Mouse (Mus musculus) midbrain, embryonic 14.5 days (tissue): ENCODE data around the gene Gm12248. TPM values are rescaled to one million over a fixed set of nuclear protein-coding genes. Genes with fewer than 3 reads are reported as not detected.

Experiments
- ATAC-seq: fragments of 200-750 bp; cut with Nextera tagmentation; 2 replicates; pipeline ENCODE4 v1.8.0; 2017; ENCODE audit warnings: moderate number of reproducible peaks, moderate library complexity; ENCODE audit not compliant: low FRiP score, low TSS enrichment
- DNase-seq: peaks from one replicate; pipeline ENCODE4 v3.0.0-alpha.2; 2015
- H3K27ac ChIP-seq: fragments of 300-500 bp; sonication (generic); replicated peaks from 2 replicates; pipeline ENCODE4 v1.5.1; 2014; ENCODE audit warnings: mild to moderate bottlenecking, low read depth, low read length, moderate library complexity
- H3K27me3 ChIP-seq: fragments of 300-500 bp; sonication (generic); 2 replicates; pipeline ENCODE4 v1.6.1; 2014; ENCODE audit warnings: low read length, control low read depth, mixed read lengths; ENCODE audit not compliant: control insufficient read depth, insufficient read depth
- H3K36me3 ChIP-seq: fragments of 300-500 bp; sonication (generic); 2 replicates; pipeline ENCODE4 v1.6.1; 2014; ENCODE audit warnings: low read length, control low read depth; ENCODE audit not compliant: control insufficient read depth, insufficient read depth
- H3K4me1 ChIP-seq: fragments of 300-500 bp; sonication (generic); 2 replicates; pipeline ENCODE4 v1.6.1; 2014; ENCODE audit warnings: mild to moderate bottlenecking, antibody characterized with exemption, low read length, control low read depth; ENCODE audit not compliant: control insufficient read depth, insufficient read depth
- H3K4me2 ChIP-seq: fragments of 300-500 bp; sonication (generic); 2 replicates; pipeline ENCODE4 v1.6.1; 2014; ENCODE audit warnings: mild to moderate bottlenecking, low read length, moderate library complexity
- H3K4me3 ChIP-seq: fragments of 300-500 bp; sonication (generic); replicated peaks from 2 replicates; pipeline ENCODE4 v1.5.1; 2014; ENCODE audit warnings: low read depth, low read length
- H3K9ac ChIP-seq: fragments of 300-500 bp; sonication (generic); replicated peaks from 2 replicates; pipeline ENCODE4 v1.6.1; 2014; ENCODE audit warnings: mild to moderate bottlenecking, low read length, moderate library complexity
- H3K9me3 ChIP-seq: fragments of 300-500 bp; sonication (generic); 2 replicates; pipeline ENCODE4 v1.6.1; 2016; ENCODE audit warnings: low read length, control low read depth, mixed read lengths; ENCODE audit not compliant: control insufficient read depth
- WGBS: fragments of 180-500 bp; shearing (Covaris S2); extraction: QIAGEN DNeasy Blood & Tissue Kit; methylation state at CpG from one replicate; pipeline ENCODE4 v1.1.7; 2014; 5-methylcytosine and 5-hydroxymethylcytosine counted together
- polyA plus RNA-seq: library from polyadenylated mRNA; unstranded; fragments of >200 nt; fragmentation: Nextera tagmentation; extraction: Ambion mirVana; gene quantifications from 2 replicates; pipeline ENCODE4 v1.2.1, GENCODE M21; 2014

The Gm12248 gene
- polyA plus RNA-seq, 1 experiment from 2014 or later, result not detected

DNA sequence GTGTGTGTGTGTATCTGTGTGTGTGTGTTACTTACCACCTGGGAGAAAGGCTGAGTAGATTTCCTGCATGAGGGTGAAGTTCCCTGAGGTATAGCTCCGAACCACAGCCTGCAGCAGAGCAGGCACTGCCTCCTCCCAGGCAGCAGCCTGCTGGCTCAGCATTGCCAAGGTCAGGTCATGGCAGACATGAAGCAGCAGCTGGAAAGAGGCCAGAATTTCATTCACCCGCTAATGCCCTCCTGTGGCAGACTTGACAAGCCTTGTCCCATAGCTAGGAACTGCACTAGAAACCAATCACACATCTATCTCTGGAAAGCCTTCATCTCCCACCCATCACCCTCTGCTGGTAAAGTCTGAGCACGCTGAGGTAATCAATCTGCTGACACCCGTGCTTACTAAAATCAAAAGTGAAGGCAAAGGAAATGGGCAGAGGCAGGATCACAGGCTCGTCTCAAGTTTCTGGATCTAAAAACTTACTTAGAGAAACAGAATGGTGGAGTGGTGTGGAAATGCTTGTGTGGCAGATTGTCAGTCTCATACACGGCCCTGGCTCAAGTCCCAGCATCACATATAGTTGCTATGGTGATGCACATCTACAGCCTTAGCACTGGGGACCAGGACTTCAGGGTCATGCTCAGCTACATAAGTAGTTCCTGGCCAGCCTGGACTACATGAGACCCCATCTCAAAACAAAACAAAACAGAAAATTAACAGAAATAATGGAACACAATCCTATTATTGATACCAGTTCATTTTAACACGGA lies 33.6 kb upstream of the Gm12248 start:
- Histone ChIP-seq H3K27me3 (no peaks in the 10 kb centered on the region), H3K9ac (no peak overlapping the region), H3K4me1 (no peaks in the 10 kb centered on the region), H3K4me3 (no peak overlapping the region), H3K27ac (no peak overlapping the region), H3K4me2 (no peak overlapping the region), H3K9me3 (no peaks in the 10 kb centered on the region), H3K36me3 (peaks cover 95% of the 10 kb centered on the region)
- 81% methylated on average over 7 of the region's 7 CpGs for WGBS
- DNase-seq (peak; percentile 67), ATAC-seq (no peak)

DNA sequence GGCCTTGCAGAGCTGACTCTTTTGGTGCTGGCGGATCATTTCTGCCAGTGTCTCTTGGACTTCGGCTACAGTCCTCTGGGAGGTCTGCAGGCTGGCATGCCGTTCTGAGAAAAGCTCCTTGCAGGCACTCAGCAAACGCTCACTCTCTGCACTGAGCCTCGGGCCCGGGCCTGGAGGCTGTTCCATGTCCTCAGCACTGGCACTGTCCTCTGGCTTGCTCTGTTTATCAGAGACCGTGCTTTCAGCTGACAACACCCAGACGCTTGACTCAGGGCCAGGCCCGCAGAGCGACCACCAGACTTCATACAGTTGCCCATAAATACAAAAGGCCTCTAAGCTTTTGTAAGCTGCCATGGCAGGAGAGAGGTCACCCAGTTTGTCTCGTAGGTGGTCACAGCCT lies 32.1 kb upstream of the Gm12248 start:
- ATAC-seq, result no peak
- Histone ChIP-seq H3K27me3 (no peaks in the 10 kb centered on the region), H3K36me3 (peaks cover 95% of the 10 kb centered on the region), H3K4me1 (no peaks in the 10 kb centered on the region), H3K4me3 (no peak overlapping the region), H3K4me2 (no peak overlapping the region), H3K27ac (no peak overlapping the region), H3K9ac (no peak overlapping the region), H3K9me3 (no peaks in the 10 kb centered on the region)
- no peak for DNase-seq
- 88% methylated on average over 11 of the region's 11 CpGs for WGBS

GRCm38 (mm10) chr11:58123711-58124110 lies 30.8 kb upstream of the Gm12248 start:
- Histone ChIP-seq H3K36me3 (peaks cover 90% of the 10 kb centered on the region), H3K4me2 (no peak overlapping the region), H3K27me3 (no peaks in the 10 kb centered on the region), H3K9me3 (no peaks in the 10 kb centered on the region), H3K9ac (no peak overlapping the region), H3K4me3 (no peak overlapping the region), H3K27ac (no peak overlapping the region), H3K4me1 (no peaks in the 10 kb centered on the region)
- DNase-seq, result no peak
- 84% methylated on average over 2 of the region's 2 CpGs for WGBS
- no peak for ATAC-seq

DNA sequence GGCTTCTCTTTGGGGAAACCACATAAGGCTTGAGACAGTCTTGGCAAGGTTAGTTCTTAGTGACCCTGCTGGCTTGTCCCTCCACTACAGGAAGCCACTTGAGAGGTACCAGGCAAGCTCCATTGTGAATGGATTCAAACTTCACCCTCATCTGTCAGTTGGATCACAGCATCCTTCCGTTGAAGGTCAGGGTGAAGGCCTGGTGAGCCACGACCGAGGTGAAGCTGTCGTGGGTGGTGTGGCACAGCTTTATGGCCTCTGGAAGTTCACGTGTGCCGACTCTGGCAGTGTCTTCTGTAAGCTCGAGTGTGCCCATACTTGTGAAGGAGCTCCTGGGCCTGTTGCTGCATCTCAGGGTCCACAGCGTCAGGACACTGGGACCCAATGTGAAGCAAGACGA lies 28.4 kb upstream of the Gm12248 start:
- no peak overlapping the region for H3K4me3 ChIP-seq
- no peak for ATAC-seq
- H3K4me2 ChIP-seq, result no peak overlapping the region
- H3K27ac ChIP-seq, result no peak overlapping the region
- no peaks in the 10 kb centered on the region for H3K9me3 ChIP-seq
- no peak for DNase-seq
- H3K9ac ChIP-seq, result no peak overlapping the region
- no peaks in the 10 kb centered on the region for H3K27me3 ChIP-seq
- 91% methylated on average over 9 of the region's 9 CpGs for WGBS
- H3K4me1 ChIP-seq, result no peaks in the 10 kb centered on the region
- peaks cover 88% of the 10 kb centered on the region for H3K36me3 ChIP-seq

DNA sequence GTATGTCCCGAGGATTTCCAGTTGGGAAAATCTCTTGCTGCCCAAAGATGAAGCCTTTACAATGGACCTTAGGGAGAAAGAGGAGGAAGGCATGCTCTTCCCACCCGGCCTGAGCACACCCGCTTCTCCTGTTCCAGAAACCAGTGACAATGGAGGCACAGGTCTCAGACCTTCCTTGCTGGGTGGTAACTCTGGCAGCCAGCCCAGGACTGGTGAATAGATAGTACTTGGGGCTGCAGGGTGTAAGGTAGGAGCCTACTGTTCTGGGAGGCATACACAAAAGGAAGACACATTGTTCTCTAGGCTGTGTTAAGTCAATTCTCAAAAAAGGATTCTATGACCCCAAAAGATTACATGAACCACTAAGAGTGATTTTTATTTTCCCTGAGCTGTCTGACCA lies 27.7 kb upstream of the Gm12248 start:
- H3K4me1 ChIP-seq, result no peaks in the 10 kb centered on the region
- ATAC-seq (no peak), DNase-seq (no peak)
- no peak overlapping the region for H3K4me3 ChIP-seq
- WGBS, result 88% methylated on average over 3 of the region's 3 CpGs
- H3K9me3 ChIP-seq, result no peaks in the 10 kb centered on the region
- H3K27ac ChIP-seq, result no peak overlapping the region
- no peaks in the 10 kb centered on the region for H3K27me3 ChIP-seq
- no peak overlapping the region for H3K9ac ChIP-seq
- peaks cover 89% of the 10 kb centered on the region for H3K36me3 ChIP-seq
- H3K4me2 ChIP-seq, result no peak overlapping the region

- Histone ChIP-seq H3K4me1 (no peaks in the 10 kb centered on the region), H3K4me3 (no peak overlapping the region), H3K9me3 (no peaks in the 10 kb centered on the region), H3K4me2 (no peak overlapping the region), H3K27ac (no peak overlapping the region), H3K36me3 (peaks cover 90% of the 10 kb centered on the region), H3K9ac (no peak overlapping the region), H3K27me3 (no peaks in the 10 kb centered on the region)
- 92% methylated on average over 10 of the region's 10 CpGs for WGBS
- ATAC-seq, result no peak
- no peak for DNase-seq
These were observed 24.2 kb upstream of the Gm12248 start for GRCm38 (mm10) chr11:58117044-58117652.

DNA sequence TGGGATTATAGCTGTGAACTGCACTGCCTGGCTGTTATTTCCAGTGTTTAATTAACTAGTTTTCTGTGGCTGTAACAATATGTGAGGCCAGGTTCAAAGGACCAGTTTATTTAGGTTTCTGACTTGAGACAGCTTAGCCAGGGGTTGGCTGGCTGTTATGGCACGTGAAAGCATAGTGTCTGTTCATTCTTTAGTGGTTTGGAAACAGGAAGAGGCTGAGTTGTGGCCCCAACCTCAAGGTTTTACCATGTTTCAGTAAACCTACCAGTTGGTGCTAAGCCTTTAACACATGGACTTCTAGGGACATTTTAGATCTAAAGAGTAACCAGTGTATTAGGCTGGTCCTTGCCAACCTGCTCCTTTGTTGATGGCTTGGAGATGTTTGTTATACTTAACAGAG lies 23.6 kb upstream of the Gm12248 start:
- no peak overlapping the region for H3K4me2 ChIP-seq

GRCm38 (mm10) chr11:58107664-58108337 lies 14.9 kb upstream of the Gm12248 start:
- Histone ChIP-seq H3K9me3 (no peaks in the 10 kb centered on the region), H3K27ac (no peak overlapping the region), H3K4me3 (no peak overlapping the region), H3K4me1 (peaks cover 13% of the 10 kb centered on the region), H3K9ac (no peak overlapping the region), H3K36me3 (peaks cover 30% of the 10 kb centered on the region), H3K27me3 (no peaks in the 10 kb centered on the region), H3K4me2 (no peak overlapping the region)
- DNase-seq, result no peak
- 95% methylated on average over 4 of the region's 4 CpGs for WGBS
- no peak for ATAC-seq

More for the DNA sequence above, 23.6 kb upstream of the Gm12248 start:
- Histone ChIP-seq H3K4me3 (no peak overlapping the region), H3K27ac (no peak overlapping the region), H3K4me1 (no peaks in the 10 kb centered on the region), H3K9me3 (no peaks in the 10 kb centered on the region), H3K36me3 (peaks cover 90% of the 10 kb centered on the region), H3K9ac (no peak overlapping the region), H3K27me3 (no peaks in the 10 kb centered on the region)
- WGBS, result 90% methylated on average over 1 of the region's 1 CpGs
- DNase-seq, result no peak
- ATAC-seq, result no peak
